4 mouse cellular contexts compared by ENCODE assay signal in genomic region chr9:116041369-116041768, GRCm38 (mm10).
"Had no signal": no experiment of that assay in that cellular context is flagged by ENCODE, and none has a peak within 500 bp of the region (broad histone marks: within the 10 kb centered on the region; RNA-seq: fewer than 3 reads in every experiment).

No protein-coding gene starts in this region.

- H3K27ac ChIP-seq: limb, embryonic 13.5 days; liver, embryonic 14.5 days; midbrain, embryonic 10.5 days; midbrain, embryonic 15.5 days had no signal

- H3K36me3 ChIP-seq: limb, embryonic 13.5 days; midbrain, embryonic 10.5 days; midbrain, embryonic 15.5 days had no signal

- H3K4me2 ChIP-seq: limb, embryonic 13.5 days; midbrain, embryonic 15.5 days had no signal

- H3K4me1 ChIP-seq: midbrain, embryonic 10.5 days had no signal

- H3K9me3 ChIP-seq: limb, embryonic 13.5 days; midbrain, embryonic 10.5 days; midbrain, embryonic 15.5 days had no signal

- H3K4me3 ChIP-seq: limb, embryonic 13.5 days; midbrain, embryonic 10.5 days; midbrain, embryonic 15.5 days had no signal

- H3K9ac ChIP-seq: limb, embryonic 13.5 days; liver, embryonic 14.5 days; midbrain, embryonic 15.5 days had no signal

- H3K27me3 ChIP-seq: midbrain, embryonic 15.5 days had no signal
